Mouse (Mus musculus) forebrain, postnatal 0 days (tissue): ENCODE results near the gene Speg. TPM values are rescaled to one million over a fixed set of nuclear protein-coding genes. Genes with fewer than 3 reads are reported as not detected.

ENCODE experiments used
- ATAC-seq: fragments of 200-750 bp; cut with Nextera tagmentation; 2 replicates; pipeline ENCODE4 v1.8.0; 2017; ENCODE audit warnings: mild to moderate bottlenecking, moderate library complexity
- DNase-seq: peaks from one replicate; pipeline ENCODE4 v3.0.0-alpha.2; 2015
- H3K27ac ChIP-seq: fragments of 300-500 bp; sonication (generic); 2 replicates; pipeline ENCODE4 v1.5.1; 2014; ENCODE audit warnings: low read depth, mild to moderate bottlenecking, antibody characterized with exemption, low read length, moderate library complexity, mixed read lengths
- H3K27me3 ChIP-seq: fragments of 300-500 bp; sonication (generic); 2 replicates; pipeline ENCODE4 v1.6.1; 2014; ENCODE audit warnings: mild to moderate bottlenecking, low read length, mixed read lengths; ENCODE audit not compliant: insufficient read depth
- H3K36me3 ChIP-seq: fragments of 300-500 bp; sonication (generic); 2 replicates; pipeline ENCODE4 v1.6.1; 2014; ENCODE audit warnings: mild to moderate bottlenecking, moderate library complexity; ENCODE audit not compliant: insufficient read depth
- H3K4me1 ChIP-seq: fragments of 300-500 bp; sonication (generic); 2 replicates; pipeline ENCODE4 v1.6.1; 2014; ENCODE audit warnings: antibody characterized with exemption; ENCODE audit not compliant: insufficient read depth
- H3K4me2 ChIP-seq: fragments of 300-500 bp; sonication (generic); 2 replicates; pipeline ENCODE4 v1.6.1; 2014; ENCODE audit warnings: low read depth, mild to moderate bottlenecking, moderate library complexity
- H3K4me3 ChIP-seq: fragments of 300-500 bp; sonication (generic); 2 replicates; pipeline ENCODE4 v1.5.1; 2014; ENCODE audit warnings: low read depth, low read length, mixed read lengths
- H3K9ac ChIP-seq: fragments of 300-500 bp; sonication (generic); 2 replicates; pipeline ENCODE4 v1.6.1; 2014; ENCODE audit warnings: mild to moderate bottlenecking
- H3K9me3 ChIP-seq: fragments of 300-500 bp; sonication (generic); 2 replicates; pipeline ENCODE4 v1.6.1; 2016; ENCODE audit warnings: low read length
- CTCF ChIP-seq: sonication (generic); IDR thresholded peaks from 2 replicates; pipeline ENCODE4 v1.5.1; 2016; ENCODE audit warnings: antibody characterized with exemption, control low read depth, low read depth
- WGBS: fragments of 180-500 bp; shearing (Covaris S2); extraction: QIAGEN DNeasy Blood & Tissue Kit; methylation state at CpG from one replicate; pipeline ENCODE4 v1.1.7; 2014; 5-methylcytosine and 5-hydroxymethylcytosine counted together
- polyA plus RNA-seq: library from polyadenylated mRNA; unstranded; fragments of >200 nt; fragmentation: Nextera tagmentation; extraction: Ambion mirVana; gene quantifications from 2 replicates; pipeline ENCODE4 v1.2.1, GENCODE M21; 2015
- total RNA-seq: library from RNA; depleted of rRNA; stranded (reverse); fragments of >200 nt; gene quantifications from 2 replicates; pipeline ENCODE4 v1.2.3, GENCODE M21; 2014

Speg gene
- total and polyA plus RNA-seq, 2 experiments from 2014 or later, result 20.6 to 44.4 TPM

GRCm38 (mm10) chr1:75407056-75407455, 32.0 kb downstream of the Speg start:
- no peaks in the 10 kb centered on the region for H3K27me3 ChIP-seq
- H3K36me3 ChIP-seq, result peaks cover 45% of the 10 kb centered on the region
- no peak overlapping the region for H3K4me3 ChIP-seq
- ATAC-seq (no peak), DNase-seq (no peak)
- no peak overlapping the region for H3K27ac ChIP-seq
- no peaks in the 10 kb centered on the region for H3K4me1 ChIP-seq
- no peaks in the 10 kb centered on the region for H3K9me3 ChIP-seq
- H3K4me2 ChIP-seq, result no peak overlapping the region
- no peak overlapping the region for H3K9ac ChIP-seq
- 91% methylated on average over 9 of the region's 9 CpGs for WGBS
- no peak for TF ChIP-seq CTCF

- no peak overlapping the region for H3K27ac ChIP-seq
- no peaks in the 10 kb centered on the region for H3K9me3 ChIP-seq
- no peak for ATAC-seq
- H3K36me3 ChIP-seq, result peaks cover 34% of the 10 kb centered on the region
- no peak for DNase-seq
- no peaks in the 10 kb centered on the region for H3K27me3 ChIP-seq
- no peaks in the 10 kb centered on the region for H3K4me1 ChIP-seq
- H3K4me2 ChIP-seq, result no peak overlapping the region
- no peak overlapping the region for H3K9ac ChIP-seq
- no peak overlapping the region for H3K4me3 ChIP-seq
- WGBS, result 71% methylated on average over 4 of the region's 4 CpGs
- no peak for TF ChIP-seq CTCF
Measured at GRCm38 (mm10) chr1:75408210-75408609, 33.1 kb downstream of the Speg start.

GRCm38 (mm10) chr1:75409950-75410349, 34.9 kb downstream of the Speg start:
- Histone ChIP-seq H3K4me3 (no peak overlapping the region), H3K4me1 (no peaks in the 10 kb centered on the region), H3K27me3 (no peaks in the 10 kb centered on the region), H3K9me3 (no peaks in the 10 kb centered on the region), H3K9ac (no peak overlapping the region), H3K4me2 (no peak overlapping the region), H3K27ac (no peak overlapping the region), H3K36me3 (peaks cover 19% of the 10 kb centered on the region)
- ATAC-seq, result no peak
- no peak for DNase-seq
- whole genome bisulfite sequencing, result 92% methylated on average over 7 of the region's 7 CpGs
- TF ChIP-seq CTCF, result no peak

- H3K4me3 ChIP-seq, result no peak overlapping the region
- 89% methylated on average over 3 of the region's 3 CpGs for WGBS
- DNase-seq, result no peak
- no peaks in the 10 kb centered on the region for H3K9me3 ChIP-seq
- no peak overlapping the region for H3K9ac ChIP-seq
- no peaks in the 10 kb centered on the region for H3K4me1 ChIP-seq
- ATAC-seq, result no peak
- H3K27me3 ChIP-seq, result no peaks in the 10 kb centered on the region
- no peak for TF ChIP-seq CTCF
- H3K4me2 ChIP-seq, result no peak overlapping the region
- H3K27ac ChIP-seq, result no peak overlapping the region
- H3K36me3 ChIP-seq, result peaks cover 10% of the 10 kb centered on the region
Measured at GRCm38 (mm10) chr1:75412196-75412595, 37.1 kb downstream of the Speg start.

GRCm38 (mm10) chr1:75413749-75414148, 38.7 kb downstream of the Speg start:
- TF ChIP-seq CTCF, result peak; percentile 53
- Histone ChIP-seq H3K4me2 (no peak overlapping the region), H3K9ac (no peak overlapping the region), H3K27ac (no peak overlapping the region), H3K36me3 (peaks cover 20% of the 10 kb centered on the region), H3K4me3 (no peak overlapping the region), H3K27me3 (no peaks in the 10 kb centered on the region), H3K9me3 (no peaks in the 10 kb centered on the region), H3K4me1 (no peaks in the 10 kb centered on the region)
- no peak for ATAC-seq
- no peak for DNase-seq
- WGBS, result 61% methylated on average over 3 of the region's 3 CpGs

GRCm38 (mm10) chr1:75421794-75422193, 46.7 kb downstream of the Speg start:
- H3K27me3 ChIP-seq, result peaks cover 39% of the 10 kb centered on the region
- DNase-seq, result no peak
- no peaks in the 10 kb centered on the region for H3K9me3 ChIP-seq
- TF ChIP-seq CTCF, result no peak
- no peak for ATAC-seq
- no peak overlapping the region for H3K27ac ChIP-seq
- peaks cover 10% of the 10 kb centered on the region for H3K36me3 ChIP-seq
- no peak overlapping the region for H3K4me2 ChIP-seq
- no peaks in the 10 kb centered on the region for H3K4me1 ChIP-seq
- H3K4me3 ChIP-seq, result no peak overlapping the region
- no peak overlapping the region for H3K9ac ChIP-seq
- WGBS, result 9% methylated on average over 19 of the region's 20 CpGs

- Histone ChIP-seq H3K4me2 (peak overlapping the region; percentile 49), H3K9me3 (no peaks in the 10 kb centered on the region), H3K36me3 (peaks cover 10% of the 10 kb centered on the region), H3K9ac (peak overlapping the region; percentile 35), H3K27me3 (peaks cover 39% of the 10 kb centered on the region), H3K27ac (no peak overlapping the region), H3K4me3 (peak overlapping the region; percentile 23), H3K4me1 (no peaks in the 10 kb centered on the region)
- ATAC-seq (0 out of 2 replicates have a peak, but pooled peaks have one; percentile 16), DNase-seq (no peak)
- 5% methylated on average over 32 of the region's 32 CpGs for WGBS
- TF ChIP-seq CTCF, result no peak
Measured at GRCm38 (mm10) chr1:75422216-75422822, 47.2 kb downstream of the Speg start.
